Mouse (Mus musculus): ENCODE data around the gene Stoml1. TPM values are rescaled to one million over a fixed set of nuclear protein-coding genes. Genes with fewer than 3 reads are reported as not detected.
A peak's percentile ranks its signal among the peaks of the same experiment; 100 is the strongest.

Stoml1 gene
- total and polyA plus RNA-seq, 2 experiments from 2014 or later, result 136 to 145 TPM

GRCm38 (mm10) chr9:58224356-58224755 is 28.6 kb upstream of the Stoml1 start:
- no peaks in the 10 kb centered on the region for H3K4me1 ChIP-seq (ENCODE audit: insufficient read depth, low read length)
- ATAC-seq (no peak), DNase-seq (ENCODE audit: low spot score) (no peak)
- WGBS, result 83% methylated on average over 2 of the region's 2 CpGs
- no peaks in the 10 kb centered on the region for H3K27me3 ChIP-seq (ENCODE audit: insufficient read depth, low read length)
- H3K9ac ChIP-seq (replicated peaks; ENCODE audit: low read length), result no peak overlapping the region
- TF ChIP-seq CTCF (IDR thresholded peaks at IDR 0.05; ENCODE audit: low read depth), result no peak
- H3K36me3 ChIP-seq (ENCODE audit: insufficient read depth, low read length), result 0 out of 2 replicates have a peak, but pooled peaks cover 2% of the 10 kb centered on the region
- H3K9me3 ChIP-seq (ENCODE audit: low read length), result no peaks in the 10 kb centered on the region
- no peak overlapping the region for H3K4me3 ChIP-seq (ENCODE audit: low read length)
- no peak overlapping the region for H3K4me2 ChIP-seq (ENCODE audit: low read depth, low read length)
- H3K27ac ChIP-seq, result no peak overlapping the region

GRCm38 (mm10) chr9:58225915-58226913 is 26.8 kb upstream of the Stoml1 start:
- 67% methylated on average over 9 of the region's 9 CpGs for WGBS
- Histone ChIP-seq H3K27me3 (ENCODE audit: insufficient read depth, low read length) (no peaks in the 10 kb centered on the region), H3K4me1 (ENCODE audit: insufficient read depth, low read length) (no peaks in the 10 kb centered on the region), H3K4me2 (ENCODE audit: low read depth, low read length) (no peak overlapping the region), H3K36me3 (ENCODE audit: insufficient read depth, low read length) (peaks cover 3% of the 10 kb centered on the region; the same call in 1 of the 2 replicates), H3K9me3 (ENCODE audit: low read length) (no peaks in the 10 kb centered on the region), H3K9ac (replicated peaks; ENCODE audit: low read length) (no peak overlapping the region), H3K4me3 (ENCODE audit: low read length) (no peak overlapping the region), H3K27ac (no peak overlapping the region)
- peak; percentile 76 for TF ChIP-seq CTCF (IDR thresholded peaks at IDR 0.05; ENCODE audit: low read depth)
- peak; percentile 29 for DNase-seq (ENCODE audit: low spot score)
- ATAC-seq, result no peak

- Histone ChIP-seq H3K4me2 (ENCODE audit: low read depth, low read length) (no peak overlapping the region), H3K27ac (no peak overlapping the region), H3K27me3 (ENCODE audit: insufficient read depth, low read length) (no peaks in the 10 kb centered on the region), H3K9ac (replicated peaks; ENCODE audit: low read length) (no peak overlapping the region), H3K4me1 (ENCODE audit: insufficient read depth, low read length) (no peaks in the 10 kb centered on the region), H3K36me3 (ENCODE audit: insufficient read depth, low read length) (peaks cover 3% of the 10 kb centered on the region; the same call in 1 of the 2 replicates), H3K9me3 (ENCODE audit: low read length) (no peaks in the 10 kb centered on the region), H3K4me3 (ENCODE audit: low read length) (no peak overlapping the region)
- DNase-seq (ENCODE audit: low spot score) (no peak), ATAC-seq (no peak)
- no peak for TF ChIP-seq CTCF (IDR thresholded peaks at IDR 0.05; ENCODE audit: low read depth)
- WGBS, result 92% methylated on average over 9 of the region's 9 CpGs
These were observed 24.0 kb upstream of the Stoml1 start for GRCm38 (mm10) chr9:58228777-58229466.

- H3K9me3 ChIP-seq (ENCODE audit: low read length), result no peaks in the 10 kb centered on the region
- H3K9ac ChIP-seq (replicated peaks; ENCODE audit: low read length), result no peak overlapping the region
- no peak for DNase-seq (ENCODE audit: low spot score)
- H3K36me3 ChIP-seq (ENCODE audit: insufficient read depth, low read length), result peaks cover 3% of the 10 kb centered on the region; the same call in 1 of the 2 replicates
- H3K4me1 ChIP-seq (ENCODE audit: insufficient read depth, low read length), result no peaks in the 10 kb centered on the region
- H3K4me2 ChIP-seq (ENCODE audit: low read depth, low read length), result no peak overlapping the region
- H3K27ac ChIP-seq, result no peak overlapping the region
- 74% methylated on average over 6 of the region's 6 CpGs for WGBS
- H3K27me3 ChIP-seq (ENCODE audit: insufficient read depth, low read length), result no peaks in the 10 kb centered on the region
- H3K4me3 ChIP-seq (ENCODE audit: low read length), result no peak overlapping the region
- no peak for ATAC-seq
- TF ChIP-seq CTCF (IDR thresholded peaks at IDR 0.05; ENCODE audit: low read depth), result no peak
These were observed 21.2 kb upstream of the Stoml1 start for GRCm38 (mm10) chr9:58231746-58232145.

GRCm38 (mm10) chr9:58232374-58232773 is 20.6 kb upstream of the Stoml1 start:
- no peaks in the 10 kb centered on the region for H3K9me3 ChIP-seq (ENCODE audit: low read length)
- no peaks in the 10 kb centered on the region for H3K27me3 ChIP-seq (ENCODE audit: insufficient read depth, low read length)
- no peaks in the 10 kb centered on the region for H3K4me1 ChIP-seq (ENCODE audit: insufficient read depth, low read length)
- H3K4me2 ChIP-seq (ENCODE audit: low read depth, low read length), result no peak overlapping the region
- no peak overlapping the region for H3K27ac ChIP-seq
- peaks cover 3% of the 10 kb centered on the region; the same call in 1 of the 2 replicates for H3K36me3 ChIP-seq (ENCODE audit: insufficient read depth, low read length)
- WGBS, result 73% methylated on average over 5 of the region's 5 CpGs
- TF ChIP-seq CTCF (IDR thresholded peaks at IDR 0.05; ENCODE audit: low read depth), result no peak
- DNase-seq (ENCODE audit: low spot score) (no peak), ATAC-seq (no peak)
- no peak overlapping the region for H3K4me3 ChIP-seq (ENCODE audit: low read length)
- H3K9ac ChIP-seq (replicated peaks; ENCODE audit: low read length), result no peak overlapping the region

- no peak overlapping the region for H3K27ac ChIP-seq
- DNase-seq (ENCODE audit: low spot score) (no peak), ATAC-seq (no peak)
- H3K9me3 ChIP-seq (ENCODE audit: low read length), result no peaks in the 10 kb centered on the region
- no peak for TF ChIP-seq CTCF (IDR thresholded peaks at IDR 0.05; ENCODE audit: low read depth)
- WGBS, result 95% methylated on average over 28 of the region's 28 CpGs
- H3K27me3 ChIP-seq (ENCODE audit: insufficient read depth, low read length), result no peaks in the 10 kb centered on the region
- no peak overlapping the region for H3K4me2 ChIP-seq (ENCODE audit: low read depth, low read length)
- H3K36me3 ChIP-seq (ENCODE audit: insufficient read depth, low read length), result no peaks in the 10 kb centered on the region; the same call in 1 of the 2 replicates
- no peaks in the 10 kb centered on the region for H3K4me1 ChIP-seq (ENCODE audit: insufficient read depth, low read length)
- H3K4me3 ChIP-seq (ENCODE audit: low read length), result no peak overlapping the region
- no peak overlapping the region for H3K9ac ChIP-seq (replicated peaks; ENCODE audit: low read length)
These were observed 18.4 kb upstream of the Stoml1 start for GRCm38 (mm10) chr9:58234502-58235015.
